Mouse (Mus musculus): ENCODE measurements around the gene Stk32c. TPM values are rescaled to one million over a fixed set of nuclear protein-coding genes. Genes with fewer than 3 reads are reported as not detected.

Gene Stk32c
- polyA plus RNA-seq, 1 experiment from 2014 or later: 0.11 TPM

DNA sequence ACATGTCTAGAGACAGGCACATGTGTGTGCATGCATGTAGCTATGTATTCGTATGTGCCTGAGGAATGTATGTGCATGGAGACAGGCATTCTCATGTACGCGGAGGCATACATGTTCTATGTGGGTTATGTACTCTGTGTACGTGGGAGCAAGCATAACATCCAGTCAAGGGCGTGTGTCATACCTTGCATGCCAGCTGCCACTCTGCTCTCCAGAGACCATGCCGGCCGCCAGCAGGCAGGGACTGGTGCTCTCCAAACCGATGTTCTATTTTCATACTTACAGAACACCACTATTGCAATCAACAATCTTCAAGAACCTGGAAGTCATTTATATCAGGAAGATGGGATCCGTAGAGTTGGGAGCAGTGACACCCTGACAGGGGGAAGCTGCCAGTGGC, 3.4 kb upstream of the Stk32c start:
- peaks cover 36% of the 10 kb centered on the region for H3K4me1 ChIP-seq
- H3K36me3 ChIP-seq: no peaks in the 10 kb centered on the region
- H3K4me3 ChIP-seq: no peak overlapping the region
- no peak overlapping the region for H3K4me2 ChIP-seq
- no peaks in the 10 kb centered on the region for H3K9me3 ChIP-seq
- no peaks in the 10 kb centered on the region for H3K27me3 ChIP-seq (replicated peaks)
- ATAC-seq (ENCODE audit: extremely low read depth, insufficient number of reproducible peaks, low FRiP score, low TSS enrichment): no peak
- WGBS: 76% methylated on average over 9 of the region's 9 CpGs
- H3K27ac ChIP-seq (replicated peaks): peak overlapping the region; percentile 24; the same call in 1 of the 2 replicates
- H3K9ac ChIP-seq: no peak overlapping the region

GRCm38 (mm10) chr7:139215946-139216345, 2.8 kb upstream of the Stk32c start:
- Histone ChIP-seq H3K4me1 (peaks cover 36% of the 10 kb centered on the region), H3K4me3 (no peak overlapping the region), H3K9ac (no peak overlapping the region), H3K4me2 (no peak overlapping the region), H3K36me3 (no peaks in the 10 kb centered on the region), H3K9me3 (no peaks in the 10 kb centered on the region), H3K27me3 (replicated peaks) (no peaks in the 10 kb centered on the region), H3K27ac (replicated peaks) (no peak overlapping the region)
- no peak for ATAC-seq (ENCODE audit: extremely low read depth, insufficient number of reproducible peaks, low FRiP score, low TSS enrichment)
- 81% methylated on average over 7 of the region's 7 CpGs for WGBS

DNA sequence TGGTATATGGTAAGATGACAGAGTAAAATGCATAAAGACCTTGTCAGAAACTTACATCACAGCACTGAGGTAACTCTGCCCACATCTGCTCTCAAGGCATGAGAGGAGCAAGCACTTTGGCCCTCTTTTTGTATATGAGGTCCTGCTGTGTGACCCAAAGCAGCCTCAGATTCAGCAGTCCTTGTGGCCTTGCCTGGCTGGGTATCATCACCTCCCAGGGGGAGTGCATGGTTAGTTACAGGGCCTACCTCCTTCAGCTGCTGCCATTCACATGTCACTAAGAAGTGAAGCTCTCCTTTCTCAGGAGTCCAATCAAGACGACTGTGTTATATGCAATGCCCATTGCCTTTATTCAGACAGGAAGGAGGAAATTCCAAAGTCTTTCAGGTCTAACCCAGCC, 2.4 kb upstream of the Stk32c start:
- Histone ChIP-seq H3K36me3 (no peaks in the 10 kb centered on the region), H3K9me3 (no peaks in the 10 kb centered on the region), H3K4me1 (peaks cover 36% of the 10 kb centered on the region), H3K27ac (replicated peaks) (no peak overlapping the region), H3K4me2 (no peak overlapping the region), H3K4me3 (no peak overlapping the region), H3K9ac (no peak overlapping the region), H3K27me3 (replicated peaks) (no peaks in the 10 kb centered on the region)
- no peak for ATAC-seq (ENCODE audit: extremely low read depth, insufficient number of reproducible peaks, low FRiP score, low TSS enrichment)
- WGBS: 46% methylated on average over 1 of the region's 1 CpGs

GRCm38 (mm10) chr7:139214596-139215340, 1.7 kb upstream of the Stk32c start:
- Histone ChIP-seq H3K4me1 (peaks cover 31% of the 10 kb centered on the region), H3K9ac (no peak overlapping the region), H3K27me3 (replicated peaks) (0 out of 2 replicates have a peak, but pooled peaks cover 3% of the 10 kb centered on the region), H3K27ac (replicated peaks) (no peak overlapping the region), H3K4me2 (no peak overlapping the region), H3K9me3 (no peaks in the 10 kb centered on the region), H3K4me3 (no peak overlapping the region), H3K36me3 (no peaks in the 10 kb centered on the region)
- WGBS: 77% methylated on average over 14 of the region's 14 CpGs
- no peak for ATAC-seq (ENCODE audit: extremely low read depth, insufficient number of reproducible peaks, low FRiP score, low TSS enrichment)

- Histone ChIP-seq H3K4me1 (peaks cover 25% of the 10 kb centered on the region), H3K27ac (replicated peaks) (no peak overlapping the region), H3K9me3 (no peaks in the 10 kb centered on the region), H3K9ac (no peak overlapping the region; the same call in 1 of the 2 replicates), H3K4me2 (no peak overlapping the region), H3K36me3 (no peaks in the 10 kb centered on the region), H3K27me3 (replicated peaks) (0 out of 2 replicates have a peak, but pooled peaks cover 3% of the 10 kb centered on the region), H3K4me3 (no peak overlapping the region)
- 75% methylated on average over 3 of the region's 3 CpGs for WGBS
- ATAC-seq (ENCODE audit: extremely low read depth, insufficient number of reproducible peaks, low FRiP score, low TSS enrichment): no peak
Observed at GRCm38 (mm10) chr7:139214160-139214559, 1.1 kb upstream of the Stk32c start.

- H3K36me3 ChIP-seq: no peaks in the 10 kb centered on the region
- peak overlapping the region; percentile 79 for H3K9ac ChIP-seq
- H3K9me3 ChIP-seq: no peaks in the 10 kb centered on the region
- WGBS: 72% methylated on average over 3 of the region's 3 CpGs
- 0 out of 2 replicates have a peak overlapping the region, but pooled peaks have one; percentile 44 for H3K27ac ChIP-seq (replicated peaks)
- H3K4me1 ChIP-seq: peaks cover 21% of the 10 kb centered on the region
- peak overlapping the region; percentile 77 for H3K4me2 ChIP-seq
- ATAC-seq (ENCODE audit: extremely low read depth, insufficient number of reproducible peaks, low FRiP score, low TSS enrichment): no peak
- peak overlapping the region; percentile 65 for H3K4me3 ChIP-seq
- 0 out of 2 replicates have a peak, but pooled peaks cover 3% of the 10 kb centered on the region for H3K27me3 ChIP-seq (replicated peaks)
Observed at GRCm38 (mm10) chr7:139213751-139214150, 644 bp upstream of the Stk32c start.

DNA sequence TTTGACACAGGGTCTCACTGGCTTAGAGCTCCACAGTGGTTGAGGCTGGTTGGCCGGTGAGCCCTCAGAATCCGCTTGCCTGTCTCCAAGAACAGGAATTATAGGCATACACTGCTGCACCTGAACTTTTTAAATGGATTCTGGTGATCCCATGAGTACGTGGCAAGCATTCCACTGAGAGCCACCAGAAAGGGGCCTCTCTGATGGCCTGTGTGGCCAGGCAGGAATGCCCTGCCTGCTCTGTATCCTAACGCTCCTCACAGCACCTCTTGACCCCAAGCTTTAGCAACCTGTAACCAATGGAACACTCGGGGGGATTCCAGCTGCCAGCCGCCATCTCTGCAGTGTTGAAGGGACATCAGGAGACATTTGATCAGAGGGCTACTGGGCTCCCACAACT, 1.3 kb downstream of the Stk32c start:
- no peak overlapping the region for H3K4me2 ChIP-seq
- H3K4me3 ChIP-seq: no peak overlapping the region
- no peak overlapping the region for H3K27ac ChIP-seq (replicated peaks)
- peaks cover 19% of the 10 kb centered on the region for H3K4me1 ChIP-seq
- no peaks in the 10 kb centered on the region for H3K9me3 ChIP-seq
- no peak overlapping the region; the same call in 1 of the 2 replicates for H3K9ac ChIP-seq
- ATAC-seq (ENCODE audit: extremely low read depth, insufficient number of reproducible peaks, low FRiP score, low TSS enrichment): no peak
- 0 out of 2 replicates have a peak, but pooled peaks cover 6% of the 10 kb centered on the region for H3K27me3 ChIP-seq (replicated peaks)
- 80% methylated on average over 6 of the region's 6 CpGs for WGBS
- no peaks in the 10 kb centered on the region for H3K36me3 ChIP-seq

GRCm38 (mm10) chr7:139208773-139209095, 4.4 kb downstream of the Stk32c start:
- no peak overlapping the region for H3K27ac ChIP-seq (replicated peaks)
- no peak for ATAC-seq (ENCODE audit: extremely low read depth, insufficient number of reproducible peaks, low FRiP score, low TSS enrichment)
- WGBS: 80% methylated on average over 4 of the region's 4 CpGs
- H3K4me3 ChIP-seq: no peak overlapping the region
- no peaks in the 10 kb centered on the region for H3K9me3 ChIP-seq
- no peaks in the 10 kb centered on the region for H3K36me3 ChIP-seq
- H3K27me3 ChIP-seq (replicated peaks): peaks cover 9% of the 10 kb centered on the region; the same call in 1 of the 2 replicates
- no peak overlapping the region for H3K4me2 ChIP-seq
- H3K9ac ChIP-seq: no peak overlapping the region
- peaks cover 16% of the 10 kb centered on the region for H3K4me1 ChIP-seq

GRCm38 (mm10) chr7:139208023-139208772, 4.9 kb downstream of the Stk32c start:
- WGBS: 18% methylated on average over 7 of the region's 7 CpGs
- Histone ChIP-seq H3K36me3 (no peaks in the 10 kb centered on the region), H3K4me1 (peaks cover 12% of the 10 kb centered on the region), H3K27ac (replicated peaks) (no peak overlapping the region), H3K4me3 (no peak overlapping the region), H3K9ac (no peak overlapping the region), H3K27me3 (replicated peaks) (peaks cover 9% of the 10 kb centered on the region; the same call in 1 of the 2 replicates), H3K4me2 (no peak overlapping the region), H3K9me3 (no peaks in the 10 kb centered on the region)
- ATAC-seq (ENCODE audit: extremely low read depth, insufficient number of reproducible peaks, low FRiP score, low TSS enrichment): no peak

GRCm38 (mm10) chr7:139201209-139201608, 11.9 kb downstream of the Stk32c start:
- Histone ChIP-seq H3K4me3 (no peak overlapping the region), H3K9ac (no peak overlapping the region), H3K36me3 (no peaks in the 10 kb centered on the region), H3K9me3 (no peaks in the 10 kb centered on the region), H3K27ac (replicated peaks) (no peak overlapping the region), H3K4me1 (no peaks in the 10 kb centered on the region), H3K27me3 (replicated peaks) (peaks cover 44% of the 10 kb centered on the region), H3K4me2 (no peak overlapping the region)
- WGBS: 49% methylated on average over 6 of the region's 6 CpGs
- no peak for ATAC-seq (ENCODE audit: extremely low read depth, insufficient number of reproducible peaks, low FRiP score, low TSS enrichment)

DNA sequence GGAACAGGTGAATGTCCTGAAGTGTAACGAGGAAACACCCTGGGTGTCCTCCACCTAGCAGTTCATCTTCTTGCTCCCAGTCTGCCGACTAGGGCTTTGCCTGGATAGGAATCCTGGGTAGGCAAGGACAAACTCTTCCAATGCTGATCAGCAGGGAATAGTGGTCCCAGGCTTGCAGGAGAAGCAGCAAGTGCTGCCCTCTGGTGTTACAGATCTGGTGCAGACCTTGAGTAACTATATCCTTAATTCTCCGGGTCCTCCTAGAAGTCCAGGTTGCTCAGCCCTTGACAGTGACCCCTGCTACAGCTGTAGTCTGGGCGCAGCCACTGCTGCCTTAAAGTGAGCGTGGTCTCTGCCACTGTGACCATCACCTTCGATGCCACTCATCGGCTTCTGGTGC, 13.0 kb downstream of the Stk32c start:
- Histone ChIP-seq H3K4me2 (no peak overlapping the region), H3K4me1 (no peaks in the 10 kb centered on the region), H3K27me3 (replicated peaks) (peaks cover 44% of the 10 kb centered on the region), H3K9ac (no peak overlapping the region), H3K27ac (replicated peaks) (no peak overlapping the region), H3K4me3 (no peak overlapping the region), H3K9me3 (no peaks in the 10 kb centered on the region), H3K36me3 (no peaks in the 10 kb centered on the region)
- 28% methylated on average over 7 of the region's 7 CpGs for WGBS
- ATAC-seq (ENCODE audit: extremely low read depth, insufficient number of reproducible peaks, low FRiP score, low TSS enrichment): no peak

All from heart, embryonic 13.5 days (tissue).